Mouse (Mus musculus) embryonic facial prominence, embryonic 14.5 days (tissue): Measurements from ENCODE around the gene Plekhh3. TPM values are rescaled to one million over a fixed set of nuclear protein-coding genes. Genes with fewer than 3 reads are reported as not detected.
"Not testable (repeated sequence)": the region's sequence is repeated elsewhere in the genome, so short reads cannot be mapped to it uniquely, and the experiment has no call there.

Experiments
- ATAC-seq: fragments of 200-750 bp; cut with Nextera tagmentation; 2 replicates; pipeline ENCODE4 v1.8.0; 2017; ENCODE audit warnings: low read depth, moderate number of reproducible peaks, moderate TSS enrichment
- DNase-seq: peaks from one replicate; pipeline ENCODE4 v3.0.0-alpha.2; 2015; ENCODE audit warnings: low spot score
- H3K27ac ChIP-seq: fragments of 300-500 bp; sonication (generic); replicated peaks from 2 replicates; pipeline ENCODE4 v1.5.1; 2014; ENCODE audit warnings: low read depth, mild to moderate bottlenecking, low read length, moderate library complexity
- H3K27me3 ChIP-seq: fragments of 300-500 bp; sonication (generic); replicated peaks from 2 replicates; pipeline ENCODE4 v1.6.1; 2014; ENCODE audit warnings: low read length; ENCODE audit not compliant: control insufficient read depth, insufficient read depth
- H3K36me3 ChIP-seq: fragments of 300-500 bp; sonication (generic); 2 replicates; pipeline ENCODE4 v1.6.1; 2014; ENCODE audit warnings: low read length, mixed read lengths; ENCODE audit not compliant: control insufficient read depth, insufficient read depth
- H3K4me1 ChIP-seq: fragments of 300-500 bp; sonication (generic); 2 replicates; pipeline ENCODE4 v1.6.1; 2014; ENCODE audit warnings: antibody characterized with exemption, low read length; ENCODE audit not compliant: control insufficient read depth, insufficient read depth
- H3K4me2 ChIP-seq: fragments of 300-500 bp; sonication (generic); 2 replicates; pipeline ENCODE4 v1.6.1; 2014; ENCODE audit warnings: low read depth, mild to moderate bottlenecking, low read length, moderate library complexity, mixed read lengths
- H3K4me3 ChIP-seq: fragments of 300-500 bp; sonication (generic); 2 replicates; pipeline ENCODE4 v1.5.1; 2014; ENCODE audit warnings: low read depth, mild to moderate bottlenecking, low read length
- H3K9ac ChIP-seq: fragments of 300-500 bp; sonication (generic); 2 replicates; pipeline ENCODE4 v1.6.1; 2014; ENCODE audit warnings: low read depth, mild to moderate bottlenecking, low read length, moderate library complexity, mixed read lengths
- H3K9me3 ChIP-seq: fragments of 300-500 bp; sonication (generic); 2 replicates; pipeline ENCODE4 v1.6.1; 2016; ENCODE audit warnings: low read length; ENCODE audit not compliant: control insufficient read depth
- WGBS: fragments of 180-500 bp; shearing (Covaris S2); extraction: QIAGEN DNeasy Blood & Tissue Kit; methylation state at CpG from one replicate; pipeline ENCODE4 v1.1.7; 2014; 5-methylcytosine and 5-hydroxymethylcytosine counted together
- polyA plus RNA-seq: library from polyadenylated mRNA; unstranded; fragments of >200 nt; fragmentation: Nextera tagmentation; extraction: Ambion mirVana; gene quantifications from 2 replicates; pipeline ENCODE4 v1.2.1, GENCODE M21; 2014

The Plekhh3 gene
- polyA plus RNA-seq, 1 experiment from 2014 or later: 17.7 TPM

- 46% methylated on average over 17 of the region's 18 CpGs for WGBS
- no peaks in the 10 kb centered on the region for H3K27me3 ChIP-seq
- DNase-seq (no peak), ATAC-seq (no peak; the same call in 1 of the 2 replicates)
- H3K36me3 ChIP-seq: peaks cover 22% of the 10 kb centered on the region
- no peaks in the 10 kb centered on the region for H3K4me1 ChIP-seq
- no peak overlapping the region for H3K27ac ChIP-seq
- no peak overlapping the region for H3K4me3 ChIP-seq
- no peak overlapping the region for H3K4me2 ChIP-seq
- 0 out of 2 replicates have a peak, but pooled peaks cover 4% of the 10 kb centered on the region for H3K9me3 ChIP-seq
- H3K9ac ChIP-seq: no peak overlapping the region
Observed at GRCm38 (mm10) chr11:101130056-101130756, 40.9 kb downstream of the Plekhh3 start.

GRCm38 (mm10) chr11:101128996-101129577 is 42.1 kb downstream of the Plekhh3 start:
- no peak overlapping the region for H3K9ac ChIP-seq
- no peak overlapping the region for H3K27ac ChIP-seq
- no peak overlapping the region for H3K4me3 ChIP-seq
- DNase-seq: no peak
- 0 out of 2 replicates have a peak, but pooled peaks cover 4% of the 10 kb centered on the region for H3K9me3 ChIP-seq
- H3K36me3 ChIP-seq: peaks cover 23% of the 10 kb centered on the region
- H3K4me2 ChIP-seq: no peak overlapping the region
- H3K27me3 ChIP-seq: no peaks in the 10 kb centered on the region
- no peak for ATAC-seq
- H3K4me1 ChIP-seq: no peaks in the 10 kb centered on the region
- 89% methylated on average over 11 of the region's 11 CpGs for WGBS

GRCm38 (mm10) chr11:101127075-101127474 is 44.1 kb downstream of the Plekhh3 start:
- WGBS: 76% methylated on average over 1 of the region's 1 CpGs
- H3K36me3 ChIP-seq: peaks cover 43% of the 10 kb centered on the region
- H3K4me2 ChIP-seq: no peak overlapping the region
- no peaks in the 10 kb centered on the region for H3K27me3 ChIP-seq
- no peaks in the 10 kb centered on the region for H3K4me1 ChIP-seq
- DNase-seq (no peak), ATAC-seq (no peak)
- 0 out of 2 replicates have a peak, but pooled peaks cover 4% of the 10 kb centered on the region for H3K9me3 ChIP-seq
- no peak overlapping the region for H3K9ac ChIP-seq
- H3K4me3 ChIP-seq: no peak overlapping the region
- no peak overlapping the region for H3K27ac ChIP-seq

- H3K27me3 ChIP-seq, H3K9ac ChIP-seq, H3K4me3 ChIP-seq, H3K4me1 ChIP-seq, H3K27ac ChIP-seq, H3K9me3 ChIP-seq, DNase-seq, ATAC-seq, H3K4me2 ChIP-seq: not testable (repeated sequence)
- H3K36me3 ChIP-seq: peaks cover 43% of the 10 kb centered on the region
- WGBS: 100% methylated on average over 4 of the region's 9 CpGs
Observed at GRCm38 (mm10) chr11:101125008-101125407, 46.1 kb downstream of the Plekhh3 start.

DNA sequence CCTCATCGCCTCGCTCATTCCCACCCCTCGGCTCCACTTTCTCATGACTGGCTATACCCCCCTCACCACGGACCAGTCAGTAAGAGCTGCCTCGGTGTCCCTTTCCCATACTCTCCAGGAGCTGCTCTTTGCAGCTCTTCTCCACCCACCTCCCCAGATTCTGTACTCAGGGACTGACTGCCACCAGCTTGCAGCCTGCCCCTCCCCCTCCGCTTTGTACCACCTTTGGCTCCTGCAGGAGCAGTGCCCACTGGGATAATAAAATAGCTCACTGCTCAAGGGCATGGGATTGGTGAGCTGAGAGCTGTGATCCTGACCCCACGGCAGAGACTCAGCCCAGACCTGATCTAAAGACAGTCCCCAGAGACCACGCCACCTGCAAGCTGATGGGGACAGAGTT is 46.7 kb downstream of the Plekhh3 start:
- 93% methylated on average over 8 of the region's 8 CpGs for WGBS
- H3K4me1 ChIP-seq, H3K27me3 ChIP-seq, H3K9ac ChIP-seq, DNase-seq, H3K4me3 ChIP-seq, H3K9me3 ChIP-seq, ATAC-seq, H3K27ac ChIP-seq, H3K4me2 ChIP-seq: not testable (repeated sequence)
- peaks cover 43% of the 10 kb centered on the region for H3K36me3 ChIP-seq

DNA sequence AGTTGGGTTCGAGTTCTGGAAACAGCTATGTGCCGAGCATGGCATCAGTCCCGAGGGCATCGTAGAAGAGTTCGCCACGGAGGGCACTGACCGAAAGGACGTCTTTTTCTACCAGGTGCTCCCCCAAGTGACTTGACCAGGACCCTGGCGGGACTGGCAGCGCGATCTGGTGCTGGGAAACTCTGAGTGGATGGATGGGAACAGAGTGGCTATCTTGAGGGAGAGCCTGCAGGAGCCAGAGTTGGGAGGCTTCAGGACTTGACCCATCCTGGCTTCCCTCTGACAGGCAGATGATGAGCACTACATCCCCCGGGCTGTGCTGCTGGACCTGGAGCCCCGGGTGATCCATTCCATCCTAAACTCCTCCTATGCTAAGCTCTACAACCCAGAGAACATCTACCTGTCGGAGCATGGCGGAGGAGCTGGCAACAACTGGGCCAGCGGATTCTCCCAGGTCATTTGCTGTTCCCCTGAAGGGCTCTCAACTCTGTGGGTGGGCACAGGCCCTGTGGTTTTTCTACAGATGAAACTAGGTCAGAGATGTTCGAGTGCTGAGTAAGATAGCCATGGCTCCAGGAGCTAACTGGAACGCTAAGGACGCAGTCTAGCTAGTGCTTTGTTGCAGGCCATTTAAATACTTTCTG is 50.5 kb downstream of the Plekhh3 start:
- Histone ChIP-seq H3K4me3 (peak overlapping the region; percentile 91), H3K27ac (peak overlapping the region; percentile 88), H3K4me2 (peak overlapping the region; percentile 91), H3K4me1 (peaks cover 18% of the 10 kb centered on the region), H3K27me3 (no peaks in the 10 kb centered on the region), H3K36me3 (peaks cover 34% of the 10 kb centered on the region), H3K9me3 (no peaks in the 10 kb centered on the region), H3K9ac (peak overlapping the region; percentile 85)
- no peak for DNase-seq
- no peak for ATAC-seq
- WGBS: 18% methylated on average over 19 of the region's 19 CpGs

DNA sequence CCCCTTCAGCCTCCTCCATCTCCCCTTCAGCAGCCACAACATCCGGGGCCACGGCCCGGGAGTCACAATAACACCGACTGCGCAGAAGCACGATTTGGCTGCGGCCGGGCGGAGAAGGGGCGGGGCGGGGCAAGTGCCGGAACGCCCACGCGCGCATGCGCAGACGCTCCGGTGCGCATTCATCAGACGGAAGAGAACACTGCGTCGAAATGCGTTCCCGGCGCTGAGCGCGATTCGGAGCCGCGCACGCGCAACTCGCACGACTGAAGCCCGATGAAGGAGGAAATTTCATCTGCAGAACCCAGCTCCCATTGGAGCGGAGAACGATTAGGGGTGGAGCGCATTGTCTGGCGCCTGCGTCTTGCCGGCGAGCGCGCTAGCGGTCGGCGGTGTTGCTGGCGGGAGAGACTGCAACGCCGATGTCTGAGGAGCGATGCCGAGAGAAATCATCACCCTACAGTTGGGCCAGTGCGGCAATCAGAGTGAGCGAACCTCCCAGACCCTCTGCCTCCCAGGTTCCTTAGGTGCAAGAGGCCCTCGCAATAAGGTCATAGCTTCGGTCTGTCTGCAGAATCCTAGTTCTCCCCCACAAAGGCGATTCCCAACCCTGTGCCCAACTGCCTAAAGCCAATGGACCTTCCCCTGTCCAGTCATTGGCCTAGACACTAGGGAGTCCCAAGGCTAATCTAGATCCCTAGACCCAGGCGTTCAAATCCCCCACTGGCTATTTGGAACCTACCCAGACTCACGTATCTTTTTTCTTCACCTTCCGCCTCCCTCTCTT is 51.2 kb downstream of the Plekhh3 start, which contains the start of the genes Retreg3 and Tubg1:
TSS of gene Retreg3 (minus strand) at position 133 of the 784 bp plus-strand sequence.
TSS of gene Tubg1 (plus strand) at position 178 of the 784 bp plus-strand sequence.
- DNase-seq (peak; percentile 99), ATAC-seq (peak; percentile 97)
- H3K27ac ChIP-seq: peak within 1 kb of the TSS; percentile 88
- H3K9me3 ChIP-seq: no peaks in the 10 kb centered on the region
- no peaks in the 10 kb centered on the region for H3K27me3 ChIP-seq
- H3K9ac ChIP-seq: peak within 1 kb of the TSS; percentile 86
- H3K4me3 ChIP-seq: peak within 1 kb of the TSS; percentile 91
- peaks cover 29% of the 10 kb centered on the region; the same call in 1 of the 2 replicates for H3K36me3 ChIP-seq
- peaks cover 18% of the 10 kb centered on the region for H3K4me1 ChIP-seq
- under 1% methylated on average over 43 of the region's 61 CpGs for WGBS
- H3K4me2 ChIP-seq: peak within 1 kb of the TSS; percentile 91

DNA sequence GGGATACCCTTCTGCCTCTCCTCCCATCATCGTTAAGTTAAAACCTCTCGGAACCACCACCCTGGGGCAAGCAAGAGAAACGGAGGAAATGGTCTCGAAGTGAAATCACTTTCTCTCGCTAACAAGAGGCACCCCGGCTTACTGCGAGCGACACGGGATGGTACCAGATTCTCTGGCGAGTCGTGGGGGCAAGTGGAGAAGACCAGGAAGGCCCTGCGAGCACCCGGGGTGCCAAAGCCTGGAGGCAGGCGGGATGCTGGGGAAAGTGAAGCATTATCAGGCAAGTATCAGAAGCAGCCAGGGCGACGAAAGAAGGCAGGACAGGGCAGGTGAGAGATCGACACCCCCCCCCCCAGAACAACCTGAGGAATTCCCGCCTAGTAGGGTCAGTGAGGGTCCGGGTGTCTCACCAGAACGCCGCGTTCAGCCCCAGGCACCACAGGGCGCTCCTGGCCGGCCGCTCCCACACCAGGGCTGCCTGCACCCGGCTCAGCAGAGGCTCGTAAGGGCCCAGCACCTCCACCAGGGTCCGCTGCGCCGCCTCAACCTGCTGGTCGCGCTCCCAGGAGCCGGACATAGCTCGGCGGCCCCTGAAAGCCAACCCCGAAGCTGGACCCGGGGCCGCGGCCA is 51.9 kb downstream of the Plekhh3 start:
- no peak for DNase-seq
- peak; percentile 70 for ATAC-seq
- peak overlapping the region; percentile 91 for H3K4me3 ChIP-seq
- H3K9ac ChIP-seq: peak overlapping the region; percentile 86
- H3K4me2 ChIP-seq: peak overlapping the region; percentile 91
- no peaks in the 10 kb centered on the region for H3K27me3 ChIP-seq
- peaks cover 29% of the 10 kb centered on the region; the same call in 1 of the 2 replicates for H3K36me3 ChIP-seq
- H3K27ac ChIP-seq: peak overlapping the region; percentile 79
- no peaks in the 10 kb centered on the region for H3K9me3 ChIP-seq
- 1% methylated on average over 36 of the region's 39 CpGs for WGBS
- peaks cover 18% of the 10 kb centered on the region for H3K4me1 ChIP-seq
